Mouse (Mus musculus) megakaryocyte, embryonic 14.5 days (primary cell): Measurements from ENCODE around the gene Sh3rf1.

ENCODE experiments used
- FLI1 ChIP-seq: IDR thresholded peaks from 2 replicates; pipeline ENCODE4 v1.6.1; 2012; ENCODE audit warnings: low read length, inconsistent platforms, mixed read lengths
- GATA1 ChIP-seq: IDR thresholded peaks from 3 replicates; pipeline ENCODE4 v1.6.1; 2012; ENCODE audit warnings: mixed read lengths, low read length, inconsistent platforms, borderline replicate concordance

GRCm38 (mm10) chr8:61362301-61362913 lies 138.7 kb downstream of the Sh3rf1 start:
- TF ChIP-seq GATA1 (no peak), FLI1 (no peak)
